Mouse (Mus musculus) bone marrow macrophage, adult 2 months (primary cell): Measurements from ENCODE around the gene Mvb12b. TPM values are rescaled to one million over a fixed set of nuclear protein-coding genes. Genes with fewer than 3 reads are reported as not detected.

Experiments
- H3K27ac ChIP-seq: 2 replicates; pipeline ENCODE4 v1.5.1; 2012; ENCODE audit warnings: low read depth, low read length; ENCODE audit not compliant: insufficient read depth
- H3K4me1 ChIP-seq: 2 replicates; pipeline ENCODE4 v1.6.1; 2012; ENCODE audit warnings: low read length; ENCODE audit not compliant: control insufficient read depth, insufficient read depth
- H3K4me3 ChIP-seq: 2 replicates; pipeline ENCODE4 v1.5.1; 2012; ENCODE audit warnings: mild to moderate bottlenecking, low read length, moderate library complexity; ENCODE audit not compliant: insufficient read depth
- CTCF ChIP-seq: IDR thresholded peaks from 2 replicates; pipeline ENCODE4 v1.5.1; 2012; ENCODE audit warnings: low read depth, mild to moderate bottlenecking, low read length, moderate library complexity
- POLR2A ChIP-seq: IDR thresholded peaks from 2 replicates; pipeline ENCODE4 v1.6.1; 2012; ENCODE audit warnings: mild to moderate bottlenecking, low read depth, low read length, borderline replicate concordance
- polyA plus RNA-seq: library from polyadenylated mRNA; stranded (reverse); fragments of >200 nt; gene quantifications from 2 replicates; pipeline ENCODE4 v1.2.4, GENCODE M21; 2012; ENCODE audit not compliant: missing spikeins, insufficient read depth, insufficient read length

Mvb12b gene
- polyA plus RNA-seq, 1 experiment = 17.0 TPM

DNA sequence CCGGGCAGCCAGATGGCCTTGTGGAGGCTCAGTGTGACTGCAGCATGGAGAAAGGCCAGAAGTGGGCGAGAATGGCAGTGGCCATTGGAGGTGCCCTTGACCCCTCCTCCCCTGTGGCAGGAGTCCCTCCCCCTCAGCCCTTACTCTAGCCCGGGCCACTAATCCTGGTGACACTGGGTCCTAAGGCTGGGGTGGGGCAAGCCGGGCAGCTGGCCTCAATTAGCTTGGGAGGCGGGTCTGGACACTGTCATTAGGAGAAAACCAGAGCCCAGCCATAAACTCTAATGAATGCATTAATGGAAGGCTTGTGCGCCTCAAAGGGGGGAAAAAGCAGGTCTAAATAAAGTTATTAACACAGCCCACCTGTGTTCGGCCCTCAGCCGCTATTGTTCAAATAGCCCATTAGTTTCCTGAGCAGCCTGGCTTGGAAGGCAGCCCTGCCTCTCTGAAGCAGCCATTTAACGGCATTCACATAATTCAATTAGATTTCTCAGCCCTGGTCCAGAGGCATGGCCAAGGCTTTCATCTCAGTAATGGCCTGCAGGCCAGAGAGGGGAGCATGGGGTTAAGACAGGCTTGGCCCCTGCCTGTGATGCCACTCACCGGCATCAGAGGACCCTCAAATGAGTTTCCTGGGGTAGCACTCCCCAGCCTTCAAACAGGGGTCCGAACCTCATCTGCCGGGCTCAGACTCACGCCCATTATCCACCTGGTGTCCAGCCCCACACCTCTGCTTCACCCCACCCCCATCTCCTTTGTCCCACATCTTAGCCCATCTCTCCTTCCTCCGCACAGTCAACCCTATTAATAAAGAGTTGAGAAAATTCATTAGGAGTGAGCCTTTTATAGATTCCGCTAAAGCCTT, 186.9 kb downstream of the Mvb12b start:
- H3K27ac ChIP-seq = no peak overlapping the region
- no peak overlapping the region for H3K4me3 ChIP-seq
- TF ChIP-seq CTCF (no peak), POLR2A (no peak)
- no peaks in the 10 kb centered on the region for H3K4me1 ChIP-seq

DNA sequence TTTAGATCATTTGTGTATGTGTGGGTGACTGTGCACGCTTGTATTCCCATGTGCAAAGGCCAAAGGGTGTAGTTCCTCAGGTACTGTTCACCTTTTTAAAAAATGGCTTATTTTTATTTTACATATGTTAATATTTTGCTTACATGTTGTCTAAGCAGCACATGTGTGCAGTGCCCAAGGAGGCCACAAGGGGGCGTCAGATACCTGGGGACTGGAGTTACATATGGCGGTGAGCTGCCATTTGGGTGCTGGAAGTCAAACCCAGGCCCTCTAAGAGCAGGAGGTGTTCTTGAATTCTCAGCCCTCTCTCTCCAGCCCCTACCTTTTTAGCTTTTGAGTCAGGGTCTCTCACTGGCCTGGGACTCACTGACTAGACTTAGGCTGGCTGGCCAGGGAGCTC, 188.8 kb downstream of the Mvb12b start:
- no peak overlapping the region for H3K4me3 ChIP-seq
- no peaks in the 10 kb centered on the region for H3K4me1 ChIP-seq
- no peak overlapping the region for H3K27ac ChIP-seq
- peak; percentile 18; the same call in 1 of the 2 replicates for TF ChIP-seq CTCF
- TF ChIP-seq POLR2A = no peak

- Histone ChIP-seq H3K4me3 (no peak overlapping the region), H3K4me1 (no peaks in the 10 kb centered on the region), H3K27ac (no peak overlapping the region)
- TF ChIP-seq POLR2A (no peak), CTCF (0 out of 2 replicates have a peak, but pooled peaks have one; percentile 30)
Observed at GRCm38 (mm10) chr2:33696428-33696827, 191.3 kb downstream of the Mvb12b start.

DNA sequence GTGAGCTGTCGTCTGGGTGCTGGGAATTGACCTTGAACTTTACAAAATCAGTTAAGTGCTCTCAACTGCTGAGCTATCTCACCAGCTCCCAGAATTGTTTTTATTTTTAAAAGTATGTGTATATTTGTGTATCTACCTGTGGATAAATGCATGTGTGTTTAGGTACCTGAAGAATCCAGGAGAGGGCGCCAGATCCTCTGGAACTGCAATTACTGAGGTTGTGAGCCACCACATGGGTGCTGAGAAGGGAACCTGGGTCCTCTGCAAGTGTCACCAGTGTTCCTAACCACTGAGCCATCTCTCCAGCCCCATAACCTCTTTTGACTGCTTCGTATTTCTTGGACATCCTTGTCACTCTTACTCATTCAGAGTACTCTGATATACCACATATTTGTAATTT, 193.8 kb downstream of the Mvb12b start:
- H3K27ac ChIP-seq = no peak overlapping the region
- TF ChIP-seq CTCF (no peak), POLR2A (no peak)
- H3K4me1 ChIP-seq = no peaks in the 10 kb centered on the region
- no peak overlapping the region for H3K4me3 ChIP-seq

DNA sequence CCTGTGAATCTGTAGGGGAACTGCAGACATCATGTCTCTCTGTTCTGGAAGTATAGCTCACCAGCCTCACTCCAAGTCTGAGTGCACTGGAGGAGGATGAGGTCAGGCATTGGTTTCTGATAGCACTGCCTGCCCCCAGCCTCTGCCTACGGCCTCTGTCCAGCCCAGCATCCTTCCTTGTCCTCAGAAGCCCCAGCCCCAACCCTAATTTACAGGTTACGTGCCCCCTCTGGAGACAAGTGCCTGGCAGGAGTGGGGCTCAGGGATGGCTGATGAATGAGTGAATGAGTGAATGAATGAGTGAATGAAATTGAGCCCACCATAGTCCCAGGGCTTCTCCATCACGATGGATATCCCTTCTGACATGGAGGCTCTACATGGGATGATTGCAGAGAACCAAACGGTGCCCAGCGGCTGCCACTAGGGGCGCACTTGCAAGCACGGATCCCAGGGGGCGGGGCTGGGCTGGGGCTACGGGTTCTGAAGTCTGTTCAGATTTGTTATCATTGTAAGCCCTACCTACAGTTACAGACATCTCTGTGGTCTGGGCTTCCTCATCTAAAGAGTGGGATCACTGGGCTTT, 197.8 kb downstream of the Mvb12b start:
- no peak overlapping the region for H3K27ac ChIP-seq
- H3K4me1 ChIP-seq = no peaks in the 10 kb centered on the region
- TF ChIP-seq CTCF = peak; percentile 90
- no peak for TF ChIP-seq POLR2A
- H3K4me3 ChIP-seq = no peak overlapping the region

- TF ChIP-seq POLR2A (no peak), CTCF (no peak)
- no peak overlapping the region for H3K27ac ChIP-seq
- H3K4me1 ChIP-seq = no peaks in the 10 kb centered on the region
- no peak overlapping the region for H3K4me3 ChIP-seq
Observed at GRCm38 (mm10) chr2:33689155-33689879, 198.4 kb downstream of the Mvb12b start.

GRCm38 (mm10) chr2:33683594-33683993, 204.2 kb downstream of the Mvb12b start:
- TF ChIP-seq POLR2A = no peak
- no peak for TF ChIP-seq CTCF
- Histone ChIP-seq H3K27ac (no peak overlapping the region), H3K4me3 (no peak overlapping the region), H3K4me1 (no peaks in the 10 kb centered on the region)

GRCm38 (mm10) chr2:33683095-33683494, 204.7 kb downstream of the Mvb12b start:
- no peaks in the 10 kb centered on the region for H3K4me1 ChIP-seq
- H3K4me3 ChIP-seq = no peak overlapping the region
- no peak for TF ChIP-seq POLR2A
- TF ChIP-seq CTCF = no peak
- no peak overlapping the region for H3K27ac ChIP-seq

GRCm38 (mm10) chr2:33682219-33682618, 205.5 kb downstream of the Mvb12b start:
- no peaks in the 10 kb centered on the region for H3K4me1 ChIP-seq
- TF ChIP-seq CTCF = peak; percentile 90
- TF ChIP-seq POLR2A = no peak
- no peak overlapping the region for H3K4me3 ChIP-seq
- no peak overlapping the region for H3K27ac ChIP-seq

Other genes with a start within 250 kb of the Mvb12b start
- gene Lmx1b, start 247.4 kb downstream of the Mvb12b start, polyA plus RNA-seq = not detected in 2 replicates